Mouse (Mus musculus): ENCODE measurements around the gene Xlr3b.
"Not testable (repeated sequence)": the region's sequence is repeated elsewhere in the genome, so short reads cannot be mapped to it uniquely, and the experiment has no call there.

The Xlr3b gene

DNA sequence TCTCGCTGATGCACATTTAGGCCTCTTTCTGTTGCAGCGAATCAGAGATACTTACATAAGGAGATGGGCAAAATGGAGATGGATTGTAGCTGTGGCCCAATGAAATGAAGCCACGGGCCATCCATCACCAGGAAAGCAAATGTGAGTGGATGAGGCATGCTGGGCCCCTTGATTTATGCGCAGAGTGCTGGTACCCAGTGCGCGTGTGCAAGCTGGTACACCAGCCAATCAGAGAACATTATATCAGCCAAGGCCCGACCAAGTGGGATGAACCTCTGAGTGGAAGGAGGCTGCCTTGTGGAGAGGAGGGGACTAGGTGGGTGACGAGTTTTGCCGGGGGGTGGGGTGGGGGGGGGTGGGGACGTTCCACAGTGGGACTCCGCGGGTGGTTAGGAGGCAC is at the start of gene Xlr3b:
Xlr3b (plus strand) TSS at position 274 of the 400 bp plus-strand sequence.
- in situ Hi-C loops (cut with MboI; ENCODE audit: unreplicated experiment in 2 of 2) = not testable (repeated sequence)

DNA sequence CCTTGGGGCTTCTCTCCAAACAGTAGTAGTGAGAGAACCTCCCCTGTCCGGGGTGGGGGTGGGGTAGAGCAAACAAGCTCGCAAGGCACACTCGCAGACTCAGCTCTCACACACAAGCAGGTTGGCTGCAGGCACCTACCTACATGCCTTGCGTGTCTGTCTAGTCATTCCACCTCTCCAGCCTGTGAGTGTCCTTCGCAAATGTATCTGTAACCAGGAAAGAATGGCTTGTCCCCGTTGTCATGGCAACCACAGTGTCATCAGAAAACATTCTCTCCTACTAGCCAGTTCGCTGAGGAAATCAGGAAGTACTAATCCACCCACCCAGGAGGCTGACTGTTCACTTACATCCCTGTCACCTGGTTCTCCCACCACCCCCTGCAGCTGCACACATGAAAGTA is 48.8 kb upstream of the Xlr3b start:
- in situ Hi-C loops (cut with MboI; ENCODE audit: unreplicated experiment in 2 of 2) = not testable (repeated sequence)

DNA sequence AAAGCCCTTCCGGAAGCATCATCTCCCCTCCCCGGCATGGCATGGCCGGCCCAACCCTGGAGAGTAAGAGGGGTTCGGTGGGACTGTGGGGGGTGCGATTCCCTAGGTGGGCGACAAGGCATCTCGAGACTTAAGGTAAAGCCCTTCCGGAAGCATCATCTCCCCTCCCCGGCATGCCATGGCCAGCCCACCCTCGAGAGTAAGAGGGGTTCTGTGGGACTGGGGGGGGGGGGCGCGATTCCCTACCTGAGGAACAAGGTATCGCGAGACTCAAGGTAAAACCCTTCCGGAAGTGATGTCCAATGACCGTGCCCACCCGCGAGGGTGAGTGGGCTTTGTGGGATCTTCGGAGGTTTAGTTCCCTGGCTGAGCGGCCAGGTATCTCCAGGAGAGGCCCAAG is 43.5 kb upstream of the Xlr3b start, which contains the start of gene Xlr5b:
Xlr5b (plus strand) TSS at position 301 of the 400 bp plus-strand sequence.
- in situ Hi-C loops (cut with MboI; ENCODE audit: unreplicated experiment in 2 of 2) = not testable (repeated sequence)

DNA sequence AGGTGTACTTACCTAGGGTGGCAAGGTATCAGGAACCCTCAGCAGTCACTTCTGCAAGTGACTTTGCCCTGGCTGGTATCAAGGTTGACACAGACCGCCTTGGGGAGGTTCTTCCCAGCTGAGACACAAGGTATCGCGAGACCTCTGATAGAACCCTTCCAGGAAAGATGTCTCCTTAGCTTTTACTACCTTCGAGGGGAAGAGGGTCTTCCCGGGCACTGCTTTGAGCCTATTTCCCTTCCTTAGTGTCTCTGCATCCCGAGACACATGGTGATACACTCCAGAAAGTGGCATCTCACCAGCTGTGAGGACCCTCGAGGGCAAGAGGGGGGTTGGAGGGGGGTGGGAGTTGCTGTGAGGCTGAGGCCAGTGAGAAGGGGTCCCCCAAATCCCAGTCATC is 42.7 kb upstream of the Xlr3b start, which contains the start of gene DXBay18:
DXBay18 (minus strand) TSS at position 101 of the 400 bp plus-strand sequence.
- in situ Hi-C loops (cut with MboI; ENCODE audit: unreplicated experiment in 2 of 2) = not testable (repeated sequence)

DNA sequence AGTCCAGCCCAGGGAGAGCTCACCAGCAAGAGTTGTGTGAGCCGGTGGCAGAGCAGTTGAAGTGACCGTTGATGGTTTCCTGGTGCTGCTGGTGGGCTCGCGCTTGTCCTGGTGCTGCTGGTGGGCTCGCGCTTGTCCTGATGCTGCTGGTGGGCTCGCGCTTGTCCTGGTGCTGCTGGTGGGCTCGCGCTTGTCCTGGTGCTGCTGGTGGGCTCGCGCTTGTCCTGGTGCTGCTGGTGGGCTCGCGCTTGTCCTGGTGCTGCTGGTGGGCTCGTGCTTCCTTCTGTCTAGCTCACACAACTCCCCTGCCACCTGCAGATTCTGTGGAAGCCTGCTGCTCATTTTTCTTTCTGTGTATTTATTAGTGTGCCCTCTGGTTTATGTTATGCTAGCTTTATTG is 15.1 kb upstream of the Xlr3b start, which contains the start of gene Spin2d:
Spin2d (minus strand) TSS at position 101 of the 400 bp plus-strand sequence.
- in situ Hi-C loops (cut with MboI; ENCODE audit: unreplicated experiment in 2 of 2) = not testable (repeated sequence)

DNA sequence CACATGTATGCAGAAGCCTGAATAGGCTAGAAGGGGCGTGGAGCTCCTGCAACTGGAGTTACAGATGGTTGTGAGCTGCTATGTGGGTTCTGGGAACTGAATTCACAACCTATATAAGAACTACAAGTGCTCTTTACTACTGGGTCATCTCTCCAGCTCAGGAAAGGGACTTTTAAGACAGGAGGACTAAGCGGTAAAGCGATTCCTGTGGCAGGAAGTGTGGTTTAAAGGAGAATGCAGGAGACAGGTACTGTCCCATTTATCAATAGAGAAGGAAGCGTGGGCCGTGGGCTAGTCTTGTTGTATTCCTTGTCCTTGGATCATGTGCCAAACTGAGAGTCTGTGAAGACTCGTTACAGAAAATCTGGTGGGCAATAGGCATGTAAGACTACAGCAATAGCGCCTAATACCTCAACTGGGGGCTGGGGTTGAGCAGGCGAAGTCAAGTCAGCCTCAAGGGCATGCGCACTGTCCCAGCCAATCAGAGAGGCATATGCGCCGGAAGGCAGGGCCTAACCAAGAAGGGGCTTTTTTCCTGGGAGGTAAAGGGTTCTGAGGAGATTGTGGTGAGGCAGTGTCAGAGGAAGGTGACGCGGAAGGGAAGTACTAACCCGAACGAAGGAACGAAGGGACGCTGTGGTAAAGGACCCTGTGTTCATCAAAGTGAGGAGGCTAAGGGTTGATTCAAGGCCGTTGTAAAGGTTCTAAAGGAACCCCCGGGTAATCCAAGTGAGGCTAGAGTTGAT is 22.0 kb downstream of the Xlr3b start, which contains the start of gene Xlr4b:
Xlr4b (plus strand) TSS at position 515 of the 746 bp plus-strand sequence.
- in situ Hi-C loops (cut with MboI; ENCODE audit: unreplicated experiment in 2 of 2) = not testable (repeated sequence)

DNA sequence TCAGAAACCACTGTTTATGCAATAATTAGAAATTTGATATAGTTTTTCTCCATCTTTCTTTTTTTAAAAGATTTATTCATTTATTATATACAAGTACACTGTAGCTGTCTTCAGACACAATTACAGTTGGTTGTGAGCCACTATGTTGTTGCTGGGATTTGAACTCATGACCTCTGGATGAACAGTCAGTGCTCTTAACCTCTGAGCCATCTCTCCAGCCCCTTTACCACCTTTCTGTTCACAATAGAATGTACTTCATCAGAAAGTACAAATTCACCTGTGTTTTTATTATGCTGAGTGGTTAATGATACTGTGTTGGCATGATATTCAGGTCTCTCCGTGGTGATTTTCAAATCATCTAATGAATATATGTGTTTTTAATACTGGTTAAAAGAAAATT is 33.4 kb downstream of the Xlr3b start:
- in situ Hi-C loops (cut with MboI; ENCODE audit: unreplicated experiment in 2 of 2) = no loop called here

DNA sequence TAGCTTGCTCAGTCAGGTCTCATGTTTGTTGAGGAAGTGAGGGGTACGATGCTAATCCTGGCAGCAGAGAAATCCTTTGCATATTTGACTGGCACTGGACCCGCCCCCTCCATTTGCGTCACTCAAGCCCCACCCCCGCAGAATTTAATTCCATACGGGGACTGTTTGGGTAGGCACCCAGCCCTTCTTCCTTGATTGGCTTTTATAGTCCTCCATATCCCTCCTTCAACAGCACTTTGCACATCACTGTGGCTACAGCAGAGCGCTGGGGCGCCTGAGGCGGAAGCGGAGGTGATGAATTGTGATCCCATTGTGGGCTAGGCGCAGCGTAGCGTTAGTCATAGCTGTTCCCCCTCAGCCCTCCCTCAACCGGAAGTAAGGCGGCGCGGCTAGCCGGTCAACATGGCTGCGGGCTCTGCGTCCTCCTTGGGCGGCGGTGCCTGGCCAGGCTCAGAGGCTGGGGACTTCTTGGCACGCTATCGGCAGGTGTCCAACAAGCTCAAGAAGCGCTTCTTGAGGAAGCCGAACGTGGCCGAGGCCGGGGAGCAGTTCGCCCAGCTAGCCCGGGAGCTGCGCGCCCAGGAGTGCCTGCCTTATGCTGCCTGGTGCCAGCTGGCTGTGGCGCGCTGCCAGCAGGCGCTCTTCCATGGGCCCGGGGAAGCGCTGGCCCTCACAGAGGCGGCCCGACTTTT is 36.1 kb downstream of the Xlr3b start, which contains the start of gene F8a:
F8a (plus strand) TSS at position 378 of the 692 bp plus-strand sequence.
- in situ Hi-C loops (cut with MboI; ENCODE audit: unreplicated experiment in 2 of 2) = no loop called here

DNA sequence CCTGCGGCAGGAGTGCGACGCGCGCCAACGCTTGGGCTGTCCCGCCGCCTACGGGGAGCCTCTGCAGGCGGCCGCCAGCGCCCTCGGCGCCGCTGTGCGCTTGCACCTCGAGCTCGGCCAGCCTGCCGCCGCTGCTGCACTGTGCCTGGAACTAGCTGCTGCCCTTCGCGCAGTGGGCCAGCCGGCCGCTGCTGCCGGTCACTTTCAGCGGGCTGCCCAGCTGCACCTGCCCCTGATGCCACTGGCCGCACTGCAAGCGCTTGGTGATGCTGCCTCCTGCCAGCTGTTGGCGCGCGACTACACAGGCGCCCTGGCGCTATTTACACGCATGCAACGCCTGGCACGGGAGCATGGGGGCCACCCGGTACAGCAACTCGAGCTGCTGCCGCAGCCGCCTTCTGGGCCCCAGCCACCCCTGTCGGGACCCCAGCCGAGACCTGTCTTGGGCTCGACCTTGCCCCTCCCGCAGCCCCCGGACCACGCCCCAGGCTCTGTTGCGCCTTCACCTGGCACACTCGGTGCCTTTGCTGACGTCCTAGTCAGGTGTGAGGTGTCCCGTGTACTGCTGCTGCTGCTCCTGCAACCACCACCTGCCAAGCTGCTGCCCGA is 36.7 kb downstream of the Xlr3b start:
- in situ Hi-C loops (cut with MboI; ENCODE audit: unreplicated experiment in 2 of 2) = no loop called here

DNA sequence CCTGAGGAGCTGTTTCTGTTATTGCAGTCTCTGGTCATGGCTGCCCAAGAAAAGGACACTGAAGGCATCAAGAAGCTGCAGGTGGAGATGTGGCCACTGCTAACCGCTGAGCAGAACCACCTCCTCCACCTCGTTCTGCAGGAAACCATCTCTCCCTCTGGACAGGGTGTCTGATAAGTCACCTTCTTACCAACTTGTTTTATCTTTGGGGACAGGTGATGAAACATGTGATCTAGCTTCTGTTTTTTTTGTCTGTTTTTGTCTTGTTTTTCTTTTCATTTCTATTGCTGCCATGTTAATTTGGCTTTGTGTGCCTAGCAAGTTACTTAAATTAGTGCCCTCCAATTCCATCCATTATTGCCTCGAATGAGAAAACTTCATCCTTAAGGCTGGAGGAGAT is 37.3 kb downstream of the Xlr3b start:
- in situ Hi-C loops (cut with MboI; ENCODE audit: unreplicated experiment in 2 of 2) = no loop called here

DNA sequence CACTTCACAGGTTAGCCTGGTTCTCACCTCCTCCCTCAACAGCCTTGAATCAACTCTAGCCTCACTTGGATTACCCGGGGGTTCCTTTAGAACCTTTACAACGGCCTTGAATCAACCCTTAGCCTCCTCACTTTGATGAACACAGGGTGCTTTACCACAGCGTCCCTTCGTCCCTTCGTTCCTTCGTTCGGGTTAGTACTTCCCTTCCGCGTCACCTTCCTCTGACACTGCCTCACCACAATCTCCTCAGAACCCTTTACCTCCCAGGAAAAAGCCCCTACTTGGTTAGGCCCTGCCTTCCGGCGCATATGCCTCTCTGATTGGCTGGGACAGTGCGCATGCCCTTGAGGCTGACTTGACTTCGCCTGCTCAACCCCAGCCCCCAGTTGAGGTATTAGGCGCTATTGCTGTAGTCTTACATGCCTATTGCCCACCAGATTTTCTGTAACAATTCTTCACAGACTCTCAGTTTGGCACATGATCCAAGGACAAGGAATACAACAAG is 50.9 kb downstream of the Xlr3b start, which contains the start of gene Xlr4c:
Xlr4c (minus strand) TSS at position 310 of the 505 bp plus-strand sequence.
- in situ Hi-C loops (cut with MboI; ENCODE audit: unreplicated experiment in 2 of 2) = not testable (repeated sequence)
